Mouse (Mus musculus): ENCODE results near the gene Maml3.

The Maml3 gene

GRCm38 (mm10) chr3:51638260-51638659 is 466.6 kb downstream of the Maml3 start:
- in situ Hi-C loops (cut with MboI, MseI) = no loop called here

GRCm38 (mm10) chr3:51637326-51637725 is 467.6 kb downstream of the Maml3 start:
- in situ Hi-C loops (cut with MboI, MseI) = no loop called here

GRCm38 (mm10) chr3:51636700-51637099 is 468.2 kb downstream of the Maml3 start:
- in situ Hi-C loops (cut with MboI, MseI) = no loop called here

- in situ Hi-C loops (cut with MboI, MseI) = no loop called here
Measured at GRCm38 (mm10) chr3:51635960-51636359, 468.9 kb downstream of the Maml3 start.
